Mouse (Mus musculus): Measurements from ENCODE around the gene Cldn7. TPM values are rescaled to one million over a fixed set of nuclear protein-coding genes. Genes with fewer than 3 reads are reported as not detected.

Cldn7 gene
- polyA plus RNA-seq, 1 experiment from 2014 or later: not detected

DNA sequence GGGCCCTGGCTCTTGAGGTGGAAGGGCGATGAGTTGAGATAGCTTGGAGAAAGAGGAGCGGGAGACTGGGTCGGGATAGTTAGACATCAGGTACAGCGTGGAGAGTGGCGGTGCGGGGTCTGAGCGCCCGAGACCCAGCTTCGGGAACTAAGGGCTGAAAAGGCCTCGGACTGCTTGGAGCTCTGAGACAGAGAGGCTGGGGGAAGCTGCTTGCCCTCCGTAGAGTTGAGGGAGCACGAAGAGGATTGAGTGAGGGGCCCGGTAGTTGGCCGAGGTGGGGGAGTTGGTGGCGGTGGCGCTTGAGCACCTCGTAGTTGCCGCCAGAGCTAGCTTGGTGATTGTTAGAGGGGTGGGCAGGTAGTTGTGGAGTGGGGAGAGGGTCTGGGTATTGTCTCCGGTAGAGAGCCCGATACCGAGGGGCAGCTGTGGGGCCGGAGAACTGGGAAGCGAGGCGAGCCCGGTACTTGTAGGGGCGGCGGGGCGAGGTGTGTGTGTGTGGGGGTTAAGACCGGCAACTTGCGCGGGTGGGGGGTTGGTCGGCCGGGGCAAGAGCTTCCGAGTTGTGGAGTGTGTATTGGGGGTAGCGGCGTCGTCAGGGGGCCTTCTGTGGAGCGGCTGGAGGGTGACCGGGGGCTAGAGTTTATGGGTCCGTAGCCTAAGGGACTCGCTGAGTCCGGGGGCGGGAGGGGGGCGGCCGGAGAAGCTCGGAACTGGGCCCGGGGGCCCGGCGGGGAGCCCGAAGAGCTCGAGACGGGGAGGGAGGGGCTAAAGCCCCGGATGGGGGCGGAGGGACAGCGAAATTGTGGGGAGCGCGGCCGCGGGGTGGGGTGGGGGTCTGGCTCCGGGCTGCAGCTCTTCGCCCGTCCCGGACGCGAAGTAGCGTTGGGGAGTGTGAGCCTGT is 31.8 kb downstream of the Cldn7 start:
- Histone ChIP-seq H3K9ac (ENCODE audit: low read length) (peak overlapping the region; percentile 91), H3K4me1 (ENCODE audit: control insufficient read depth, insufficient read depth, low read length) (peaks cover 21% of the 10 kb centered on the region), H3K27ac (ENCODE audit: low read depth, low read length) (peak overlapping the region; percentile 95), H3K4me2 (ENCODE audit: low read length) (peak overlapping the region; percentile 61), H3K36me3 (ENCODE audit: control insufficient read depth, insufficient read depth, low read length) (peaks cover 43% of the 10 kb centered on the region), H3K9me3 (replicated peaks; ENCODE audit: control insufficient read depth, low read length) (no peaks in the 10 kb centered on the region), H3K4me3 (ENCODE audit: low read depth, low read length) (peak overlapping the region; percentile 96), H3K27me3 (replicated peaks; ENCODE audit: control insufficient read depth, insufficient read depth, low read length) (no peaks in the 10 kb centered on the region)
- under 1% methylated on average over 64 of the region's 66 CpGs for WGBS
- peak; percentile 0; the same call in 1 of the 2 replicates for ATAC-seq
- DNase-seq (ENCODE audit: low spot score): peak; percentile 53

DNA sequence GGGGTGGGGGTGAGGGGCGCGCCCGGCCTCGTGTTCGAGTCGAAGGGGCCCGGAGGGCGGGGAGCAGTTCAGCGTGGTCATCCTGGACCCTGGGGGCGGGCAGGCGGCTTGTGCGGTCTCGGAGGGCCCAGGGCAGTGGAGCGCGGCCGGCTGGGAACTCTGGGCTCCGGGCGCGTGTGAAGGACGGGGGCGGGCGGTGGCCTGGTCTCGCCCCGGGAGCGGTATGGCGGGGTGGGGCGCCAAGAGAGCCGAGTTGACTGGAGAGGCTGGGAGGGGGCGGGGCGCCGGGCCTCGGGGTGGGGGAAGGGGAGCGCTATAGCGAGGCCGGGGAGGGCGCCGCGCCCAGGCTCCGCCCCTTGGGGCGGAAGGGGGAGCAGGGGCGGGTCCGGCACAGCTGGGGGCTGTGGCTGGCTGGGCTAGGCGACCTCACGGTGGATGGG is 32.5 kb downstream of the Cldn7 start:
- ATAC-seq (peak; percentile 18), DNase-seq (ENCODE audit: low spot score) (peak; percentile 79)
- no peaks in the 10 kb centered on the region for H3K27me3 ChIP-seq (replicated peaks; ENCODE audit: control insufficient read depth, insufficient read depth, low read length)
- H3K4me2 ChIP-seq (ENCODE audit: low read length): peak overlapping the region; percentile 61
- H3K9me3 ChIP-seq (replicated peaks; ENCODE audit: control insufficient read depth, low read length): no peaks in the 10 kb centered on the region
- peak overlapping the region; percentile 96 for H3K4me3 ChIP-seq (ENCODE audit: low read depth, low read length)
- WGBS: under 1% methylated on average over 33 of the region's 44 CpGs
- peak overlapping the region; percentile 95 for H3K27ac ChIP-seq (ENCODE audit: low read depth, low read length)
- peak overlapping the region; percentile 91 for H3K9ac ChIP-seq (ENCODE audit: low read length)
- peaks cover 43% of the 10 kb centered on the region for H3K36me3 ChIP-seq (ENCODE audit: control insufficient read depth, insufficient read depth, low read length)
- peaks cover 28% of the 10 kb centered on the region for H3K4me1 ChIP-seq (ENCODE audit: control insufficient read depth, insufficient read depth, low read length)

DNA sequence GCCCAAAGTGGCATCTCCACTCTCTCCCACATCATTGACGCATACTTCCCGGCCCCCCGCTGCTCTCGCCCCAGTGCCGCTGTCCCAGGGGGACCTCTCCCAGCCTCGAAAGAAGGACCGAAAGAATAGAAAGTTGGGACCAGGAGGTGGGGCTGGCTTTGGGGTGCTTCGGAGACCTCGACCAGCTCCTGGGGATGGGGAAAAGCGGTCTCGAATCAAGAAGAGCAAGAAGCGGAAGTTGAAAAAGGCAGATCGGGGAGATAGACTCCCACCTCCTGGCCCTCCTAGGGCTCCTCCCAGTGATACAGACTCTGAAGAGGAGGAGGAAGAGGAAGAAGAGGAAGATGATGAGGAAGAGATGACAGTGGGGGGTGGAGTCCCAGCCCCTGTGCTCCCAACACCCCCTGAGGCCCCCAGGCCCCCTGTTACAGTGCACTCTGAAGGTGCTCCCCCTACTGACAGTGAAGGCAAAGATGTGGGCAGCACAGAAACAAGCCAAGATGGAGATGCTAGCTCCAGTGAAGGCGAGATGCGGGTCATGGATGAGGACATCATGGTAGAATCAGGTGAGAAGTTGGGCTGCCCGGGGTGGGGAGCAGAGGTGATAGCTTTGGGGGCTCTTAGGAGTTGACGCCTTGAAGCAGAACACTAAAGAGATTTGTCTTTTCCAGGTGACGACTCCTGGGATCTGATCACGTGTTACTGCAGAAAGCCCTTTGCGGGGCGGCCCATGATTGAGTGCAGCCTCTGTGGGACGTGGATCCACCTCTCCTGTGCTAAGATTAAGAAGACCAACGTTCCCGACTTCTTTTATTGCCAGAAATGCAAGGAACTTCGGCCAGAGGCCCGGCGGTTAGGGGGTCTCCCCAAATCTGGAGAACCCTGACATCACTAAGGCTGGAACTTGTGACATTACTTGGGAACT is 34.2 kb downstream of the Cldn7 start:
- DNase-seq (ENCODE audit: low spot score) (no peak), ATAC-seq (no peak)
- Histone ChIP-seq H3K4me3 (ENCODE audit: low read depth, low read length) (0 out of 2 replicates have a peak overlapping the region, but pooled peaks have one; percentile 2), H3K36me3 (ENCODE audit: control insufficient read depth, insufficient read depth, low read length) (peaks cover 36% of the 10 kb centered on the region), H3K4me2 (ENCODE audit: low read length) (no peak overlapping the region), H3K4me1 (ENCODE audit: control insufficient read depth, insufficient read depth, low read length) (peaks cover 31% of the 10 kb centered on the region), H3K9me3 (replicated peaks; ENCODE audit: control insufficient read depth, low read length) (no peaks in the 10 kb centered on the region), H3K27me3 (replicated peaks; ENCODE audit: control insufficient read depth, insufficient read depth, low read length) (no peaks in the 10 kb centered on the region), H3K27ac (ENCODE audit: low read depth, low read length) (no peak overlapping the region), H3K9ac (ENCODE audit: low read length) (no peak overlapping the region)
- WGBS: 92% methylated on average over 27 of the region's 27 CpGs

DNA sequence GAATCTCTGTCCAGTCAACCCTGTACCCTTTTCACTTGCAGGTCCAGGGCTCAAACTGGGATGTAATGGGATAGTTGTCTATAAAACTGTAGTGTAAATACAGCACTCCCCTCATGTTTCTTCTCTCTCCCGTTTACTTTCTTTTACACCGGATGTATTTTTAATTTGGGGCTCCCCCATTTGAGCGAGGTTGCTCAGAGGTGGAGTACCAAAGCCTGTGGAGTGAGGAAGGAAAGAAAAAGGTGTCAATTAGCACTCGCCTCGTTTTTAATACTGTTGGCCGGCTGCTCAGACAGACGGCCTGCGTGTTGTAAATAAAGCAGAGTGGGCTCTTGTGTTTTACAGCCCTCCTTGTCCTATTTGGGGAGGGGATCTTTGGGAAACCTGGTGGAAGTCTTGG is 35.1 kb downstream of the Cldn7 start:
- H3K9ac ChIP-seq (ENCODE audit: low read length): no peak overlapping the region
- no peaks in the 10 kb centered on the region for H3K27me3 ChIP-seq (replicated peaks; ENCODE audit: control insufficient read depth, insufficient read depth, low read length)
- H3K4me3 ChIP-seq (ENCODE audit: low read depth, low read length): 0 out of 2 replicates have a peak overlapping the region, but pooled peaks have one; percentile 66
- peaks cover 31% of the 10 kb centered on the region for H3K4me1 ChIP-seq (ENCODE audit: control insufficient read depth, insufficient read depth, low read length)
- no peak overlapping the region for H3K27ac ChIP-seq (ENCODE audit: low read depth, low read length)
- 78% methylated on average over 8 of the region's 8 CpGs for WGBS
- ATAC-seq: no peak
- DNase-seq (ENCODE audit: low spot score): no peak
- H3K4me2 ChIP-seq (ENCODE audit: low read length): no peak overlapping the region
- peaks cover 31% of the 10 kb centered on the region for H3K36me3 ChIP-seq (ENCODE audit: control insufficient read depth, insufficient read depth, low read length)
- no peaks in the 10 kb centered on the region for H3K9me3 ChIP-seq (replicated peaks; ENCODE audit: control insufficient read depth, low read length)

DNA sequence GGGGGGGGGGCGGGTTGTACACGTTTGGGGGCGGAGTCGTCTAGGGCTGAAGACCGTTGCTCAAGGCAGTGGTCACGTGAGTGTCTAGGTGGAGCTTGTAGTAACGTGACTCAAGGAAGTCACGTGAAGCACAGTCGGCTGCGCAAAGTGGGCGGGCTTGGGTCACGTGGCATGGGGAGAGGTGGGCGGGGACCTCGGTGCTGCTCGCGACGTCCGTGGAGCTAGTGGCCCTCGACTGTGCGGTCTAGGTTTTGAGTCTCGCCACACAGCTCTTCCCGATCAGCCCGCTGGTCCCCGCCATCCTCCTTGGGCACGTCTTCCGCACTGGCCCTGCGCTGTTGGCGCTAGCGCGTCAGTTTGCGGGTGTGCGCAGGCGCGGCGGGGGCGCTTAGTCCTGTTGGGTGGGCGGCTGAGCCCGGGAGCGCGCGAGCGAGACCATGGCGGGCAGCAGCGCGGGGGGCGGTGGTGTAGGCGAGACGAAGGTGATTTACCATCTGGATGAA is 35.9 kb downstream of the Cldn7 start, which contains the start of gene Dvl2:
Gene Dvl2 (plus strand): TSS at position 200 of the 503 bp plus-strand sequence.
- peak within 1 kb of the TSS; percentile 85 for H3K4me2 ChIP-seq (ENCODE audit: low read length)
- H3K27ac ChIP-seq (ENCODE audit: low read depth, low read length): peak within 1 kb of the TSS; percentile 94
- ATAC-seq (peak; percentile 69), DNase-seq (ENCODE audit: low spot score) (peak; percentile 98)
- H3K9ac ChIP-seq (ENCODE audit: low read length): peak within 1 kb of the TSS; percentile 82
- H3K4me1 ChIP-seq (ENCODE audit: control insufficient read depth, insufficient read depth, low read length): peaks cover 29% of the 10 kb centered on the region
- under 1% methylated on average over 44 of the region's 48 CpGs for WGBS
- H3K36me3 ChIP-seq (ENCODE audit: control insufficient read depth, insufficient read depth, low read length): peaks cover 38% of the 10 kb centered on the region
- peak within 1 kb of the TSS; percentile 66 for H3K4me3 ChIP-seq (ENCODE audit: low read depth, low read length)
- no peaks in the 10 kb centered on the region for H3K27me3 ChIP-seq (replicated peaks; ENCODE audit: control insufficient read depth, insufficient read depth, low read length)
- H3K9me3 ChIP-seq (replicated peaks; ENCODE audit: control insufficient read depth, low read length): no peaks in the 10 kb centered on the region

DNA sequence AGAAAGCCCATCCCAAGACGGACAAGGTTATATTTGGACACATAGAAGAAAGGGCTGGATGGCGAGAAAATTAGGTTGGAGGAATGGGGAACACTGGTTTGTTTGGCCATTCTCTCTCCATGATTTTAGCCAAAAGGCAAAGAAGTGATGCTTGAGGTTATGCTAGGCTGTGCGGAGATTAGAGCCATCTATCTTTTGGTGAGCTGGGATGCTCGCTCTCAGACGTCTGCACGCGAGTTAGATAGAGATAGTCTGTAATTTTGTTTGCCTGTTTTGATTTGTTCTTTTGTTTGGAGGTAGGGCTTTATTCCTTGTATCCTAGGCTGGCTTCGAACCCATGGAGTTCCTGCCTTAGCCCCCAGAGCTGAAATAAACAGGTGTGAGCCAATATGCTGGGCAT is 36.6 kb downstream of the Cldn7 start:
- ATAC-seq: no peak
- Histone ChIP-seq H3K4me1 (ENCODE audit: control insufficient read depth, insufficient read depth, low read length) (peaks cover 29% of the 10 kb centered on the region), H3K9ac (ENCODE audit: low read length) (peak overlapping the region; percentile 82), H3K4me2 (ENCODE audit: low read length) (peak overlapping the region; percentile 85), H3K36me3 (ENCODE audit: control insufficient read depth, insufficient read depth, low read length) (peaks cover 45% of the 10 kb centered on the region), H3K27ac (ENCODE audit: low read depth, low read length) (peak overlapping the region; percentile 94; the same call in 1 of the 2 replicates), H3K9me3 (replicated peaks; ENCODE audit: control insufficient read depth, low read length) (no peaks in the 10 kb centered on the region), H3K4me3 (ENCODE audit: low read depth, low read length) (peak overlapping the region; percentile 66), H3K27me3 (replicated peaks; ENCODE audit: control insufficient read depth, insufficient read depth, low read length) (no peaks in the 10 kb centered on the region)
- no peak for DNase-seq (ENCODE audit: low spot score)
- 11% methylated on average over 8 of the region's 8 CpGs for WGBS

DNA sequence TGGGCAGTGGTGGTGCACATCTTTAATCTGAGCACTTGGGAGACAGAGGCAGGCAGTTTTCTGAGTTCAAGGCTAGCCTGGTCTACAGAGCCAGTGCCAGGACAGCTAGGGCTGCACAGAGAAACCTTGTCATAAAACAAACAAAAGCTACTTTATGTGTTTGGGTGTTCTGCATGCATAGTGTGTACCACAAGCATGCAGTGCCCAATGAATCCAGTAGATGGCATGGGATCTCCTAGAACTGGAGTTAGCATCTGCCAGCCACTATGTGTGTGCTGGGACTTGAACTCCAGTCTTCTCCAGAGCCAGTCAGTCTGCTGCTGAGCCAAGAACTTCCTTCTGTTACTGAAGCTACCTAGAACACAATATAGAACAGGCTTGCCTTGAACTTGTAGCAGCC is 37.3 kb downstream of the Cldn7 start:
- Histone ChIP-seq H3K4me3 (ENCODE audit: low read depth, low read length) (peak overlapping the region; percentile 66), H3K36me3 (ENCODE audit: control insufficient read depth, insufficient read depth, low read length) (peaks cover 52% of the 10 kb centered on the region), H3K4me2 (ENCODE audit: low read length) (peak overlapping the region; percentile 85), H3K27ac (ENCODE audit: low read depth, low read length) (no peak overlapping the region), H3K4me1 (ENCODE audit: control insufficient read depth, insufficient read depth, low read length) (peaks cover 29% of the 10 kb centered on the region), H3K27me3 (replicated peaks; ENCODE audit: control insufficient read depth, insufficient read depth, low read length) (no peaks in the 10 kb centered on the region), H3K9me3 (replicated peaks; ENCODE audit: control insufficient read depth, low read length) (no peaks in the 10 kb centered on the region), H3K9ac (ENCODE audit: low read length) (peak overlapping the region; percentile 82)
- DNase-seq (ENCODE audit: low spot score) (peak; percentile 66), ATAC-seq (no peak)

DNA sequence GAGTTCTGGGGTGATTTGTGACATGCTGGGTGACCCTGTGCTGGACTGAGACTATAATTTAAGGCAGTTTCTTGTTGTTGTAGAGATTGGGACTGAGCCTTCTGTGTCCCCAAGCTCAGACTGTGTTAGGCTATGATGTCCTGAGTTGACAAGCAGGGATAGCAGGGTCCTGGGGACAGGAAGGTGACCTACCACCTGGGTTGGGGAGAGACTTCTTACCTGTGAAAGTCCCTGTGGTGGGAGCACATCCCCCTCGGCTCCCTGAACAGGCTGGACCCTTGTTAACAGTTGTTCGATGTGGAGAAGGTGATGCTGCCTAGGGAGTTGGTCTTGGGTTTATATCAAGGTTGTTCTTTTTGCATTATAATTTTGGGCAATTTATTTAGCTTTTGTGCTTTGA is 37.9 kb downstream of the Cldn7 start:
- no peaks in the 10 kb centered on the region for H3K27me3 ChIP-seq (replicated peaks; ENCODE audit: control insufficient read depth, insufficient read depth, low read length)
- DNase-seq (ENCODE audit: low spot score) (no peak), ATAC-seq (no peak)
- H3K36me3 ChIP-seq (ENCODE audit: control insufficient read depth, insufficient read depth, low read length): peaks cover 58% of the 10 kb centered on the region
- no peaks in the 10 kb centered on the region for H3K9me3 ChIP-seq (replicated peaks; ENCODE audit: control insufficient read depth, low read length)
- 91% methylated on average over 2 of the region's 2 CpGs for WGBS
- peaks cover 28% of the 10 kb centered on the region for H3K4me1 ChIP-seq (ENCODE audit: control insufficient read depth, insufficient read depth, low read length)
- H3K4me2 ChIP-seq (ENCODE audit: low read length): peak overlapping the region; percentile 85
- no peak overlapping the region for H3K27ac ChIP-seq (ENCODE audit: low read depth, low read length)
- no peak overlapping the region for H3K9ac ChIP-seq (ENCODE audit: low read length)
- H3K4me3 ChIP-seq (ENCODE audit: low read depth, low read length): 0 out of 2 replicates have a peak overlapping the region, but pooled peaks have one; percentile 66

All from forebrain, embryonic 14.5 days (tissue).